Mouse (Mus musculus): ENCODE results near the gene Sgms1.

Sgms1 gene

GRCm38 (mm10) chr19:32213577-32213976 lies 175.9 kb downstream of the Sgms1 start:
- no peak for DNase-seq (ENCODE audit: extremely low read depth, low read depth)

- no peak for DNase-seq (ENCODE audit: extremely low read depth, low read depth)
Observed at GRCm38 (mm10) chr19:32211293-32211585, 178.3 kb downstream of the Sgms1 start.

- DNase-seq (ENCODE audit: extremely low read depth, low read depth) = no peak
Observed at GRCm38 (mm10) chr19:32210450-32211292, 178.8 kb downstream of the Sgms1 start.

GRCm38 (mm10) chr19:32210099-32210449 lies 179.4 kb downstream of the Sgms1 start:
- no peak for DNase-seq (ENCODE audit: extremely low read depth, low read depth)

DNA sequence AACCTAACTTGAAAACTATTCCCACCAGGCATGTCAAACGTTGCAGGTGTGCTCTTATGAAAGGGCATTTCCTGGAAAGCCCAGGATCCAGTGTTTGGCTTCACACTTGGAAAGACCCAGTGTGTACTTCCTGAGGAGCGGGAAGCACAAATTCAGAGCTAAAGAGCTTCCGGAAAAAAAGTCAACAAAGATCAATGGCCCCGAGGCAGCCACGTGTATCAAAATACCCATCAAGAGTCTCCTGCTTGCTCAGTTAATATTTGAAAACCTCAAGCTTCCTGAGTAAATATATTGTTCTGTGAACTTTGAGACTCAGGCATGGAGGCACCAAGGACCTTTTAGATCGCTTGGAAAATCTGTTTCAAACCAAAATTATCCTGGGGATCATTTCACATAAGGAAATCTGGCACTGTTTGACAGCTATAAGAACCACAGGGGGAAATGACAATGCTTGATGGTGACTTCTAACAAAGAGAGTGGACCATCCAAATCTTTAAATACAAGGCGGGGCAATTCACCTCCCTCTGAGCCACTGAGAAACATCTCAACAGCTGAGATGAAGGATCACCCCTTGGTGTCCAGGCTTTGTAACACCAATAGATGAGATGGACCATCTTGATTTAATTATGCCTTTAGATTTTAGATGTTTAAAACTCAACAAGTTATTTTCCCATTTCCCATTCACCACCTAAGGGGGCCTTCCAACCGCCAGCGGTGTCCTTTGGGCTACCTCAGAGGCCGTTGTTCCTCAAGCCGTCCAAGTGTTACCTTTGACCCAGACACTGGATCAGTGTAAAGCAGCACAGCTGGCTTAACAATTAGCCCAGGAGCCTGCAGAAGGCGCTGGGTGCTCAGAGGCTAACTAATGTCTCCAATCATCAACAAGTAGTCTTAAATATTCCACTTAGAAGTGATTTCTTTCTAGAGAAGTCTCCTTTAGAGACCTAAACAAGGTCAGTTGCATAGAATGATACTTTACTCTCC lies 187.1 kb downstream of the Sgms1 start:
- no peak for DNase-seq (ENCODE audit: extremely low read depth, low read depth)

- no peak for DNase-seq (ENCODE audit: extremely low read depth, low read depth)
Observed at GRCm38 (mm10) chr19:32199861-32200574, 189.5 kb downstream of the Sgms1 start.

DNA sequence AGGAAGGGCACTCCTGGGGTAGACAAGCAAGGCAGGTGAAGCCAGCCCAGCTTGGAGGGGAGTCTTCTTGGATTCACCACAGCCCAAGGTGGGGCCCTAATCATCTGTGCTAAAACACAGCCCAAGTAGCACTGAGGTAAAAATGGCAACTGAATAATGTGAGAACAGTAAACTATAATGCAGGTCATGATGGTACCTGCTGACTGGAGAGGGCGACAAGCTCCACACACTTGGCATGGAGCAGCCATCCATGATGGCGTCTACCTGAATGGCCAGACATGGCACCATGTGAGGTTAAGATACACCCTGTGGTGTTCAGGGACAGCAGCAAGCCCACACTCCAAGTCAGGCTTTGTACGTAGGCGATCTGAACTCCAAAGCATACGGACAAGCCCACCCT lies 190.4 kb downstream of the Sgms1 start:
- no peak for DNase-seq (ENCODE audit: extremely low read depth, low read depth)

DNA sequence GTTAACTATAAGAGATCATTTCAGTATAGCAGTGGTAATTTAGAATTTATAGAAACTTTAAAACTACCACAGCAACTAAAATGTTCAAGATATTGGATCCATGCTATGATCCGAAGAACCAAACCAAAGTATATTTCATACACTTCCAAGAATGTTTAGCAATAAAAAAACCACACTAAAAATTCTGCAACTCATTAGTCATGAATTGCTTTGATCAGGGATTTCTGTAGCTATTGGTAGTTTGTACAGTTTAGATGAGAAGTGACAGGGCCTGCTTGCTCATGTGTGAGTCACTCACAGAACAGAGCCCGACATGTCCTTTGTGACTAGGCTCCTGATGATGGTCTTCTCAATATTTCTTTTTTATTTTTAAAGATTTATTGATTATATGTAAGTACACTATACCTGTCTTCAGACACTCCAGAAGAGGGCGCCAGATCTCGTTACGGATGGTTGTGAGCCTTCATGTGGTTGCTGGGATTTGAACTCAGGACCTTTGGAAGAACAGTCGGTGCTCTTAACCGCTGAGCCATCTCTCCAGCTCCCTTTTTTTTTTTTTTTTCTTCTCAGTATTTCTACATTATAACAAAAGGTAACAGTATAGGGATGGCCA lies 190.9 kb downstream of the Sgms1 start:
- no peak for DNase-seq (ENCODE audit: extremely low read depth, low read depth)

DNA sequence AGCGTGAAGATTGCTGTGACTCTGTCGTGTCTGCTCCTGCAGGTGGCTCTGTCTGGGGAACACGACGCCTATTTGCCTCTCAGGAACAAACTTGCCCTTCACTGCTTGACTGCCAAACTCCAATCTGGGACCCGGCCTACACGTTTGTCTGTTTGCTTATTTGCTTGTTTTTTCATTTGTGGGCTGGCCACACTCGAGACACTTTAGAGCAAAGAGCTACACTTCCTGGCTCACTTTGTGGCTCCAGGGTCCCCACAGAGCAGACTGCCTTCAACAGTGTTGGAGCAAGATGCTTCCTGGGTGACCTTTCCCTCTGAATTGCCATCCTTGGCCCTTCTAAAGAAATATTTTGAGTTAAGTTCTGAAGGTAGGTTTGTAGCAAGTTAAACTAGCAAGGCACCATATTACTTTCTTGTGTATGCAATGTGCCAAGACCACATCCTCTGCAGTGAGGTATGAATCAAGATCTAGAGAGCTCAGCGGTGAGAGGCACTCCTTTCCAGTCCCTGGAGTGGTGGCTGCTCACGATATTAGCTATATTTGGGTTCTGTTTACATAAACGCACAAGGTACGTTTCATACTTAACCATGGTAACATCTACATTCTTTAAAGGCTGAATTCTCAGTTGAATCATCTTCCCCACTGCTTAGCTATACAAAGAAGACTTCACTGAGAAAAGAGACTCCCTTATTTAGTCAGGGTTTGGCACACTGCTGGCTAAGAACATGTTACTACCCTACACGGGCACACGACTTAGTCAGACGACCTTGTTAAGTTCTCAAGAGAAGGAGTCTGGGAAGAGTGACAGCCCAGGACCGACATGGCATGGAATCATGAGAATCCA lies 192.3 kb downstream of the Sgms1 start:
- DNase-seq (ENCODE audit: extremely low read depth, low read depth) = no peak

GRCm38 (mm10) chr19:32196222-32196621 lies 193.3 kb downstream of the Sgms1 start:
- no peak for DNase-seq (ENCODE audit: extremely low read depth, low read depth)

DNA sequence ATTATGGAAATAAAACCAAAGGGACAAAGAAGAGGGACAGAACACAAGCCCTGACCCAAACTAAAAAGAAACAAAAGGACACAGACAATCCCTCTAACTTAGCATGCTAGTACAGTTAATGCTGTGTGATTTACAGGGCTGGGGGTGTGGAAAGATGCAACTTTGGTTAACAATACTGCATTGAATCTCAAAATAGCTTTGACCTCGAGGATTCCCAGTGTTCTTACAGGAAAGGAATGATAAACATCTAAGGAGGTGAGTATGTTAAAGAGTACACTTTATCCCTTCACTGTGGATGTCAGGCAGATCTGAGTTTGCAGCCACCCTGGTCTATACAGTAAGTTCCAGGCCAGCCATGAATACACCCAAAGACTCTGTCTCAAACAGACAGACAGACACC lies 194.7 kb downstream of the Sgms1 start:
- DNase-seq (ENCODE audit: extremely low read depth, low read depth) = no peak

DNA sequence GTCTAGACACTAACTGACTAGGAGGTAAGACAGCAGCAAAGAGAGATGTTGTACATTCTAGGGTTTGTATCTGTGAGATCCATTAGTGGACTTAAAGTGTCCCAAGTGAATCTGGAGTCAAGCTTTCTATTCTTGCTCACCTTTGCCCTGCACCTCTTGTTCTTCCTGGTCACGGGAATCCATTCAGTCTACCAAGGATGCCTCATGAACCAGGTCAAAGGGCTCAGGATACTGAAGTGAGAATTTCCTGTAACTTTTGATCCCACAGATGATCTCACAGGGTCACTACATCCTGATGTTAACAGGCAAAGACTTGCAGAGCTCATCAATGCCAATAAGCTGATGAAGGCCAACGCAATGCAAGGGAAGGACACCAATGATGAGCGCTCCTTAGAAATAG lies 195.4 kb downstream of the Sgms1 start:
- no peak for DNase-seq (ENCODE audit: extremely low read depth, low read depth)

GRCm38 (mm10) chr19:32191596-32191995 lies 197.9 kb downstream of the Sgms1 start:
- DNase-seq (ENCODE audit: extremely low read depth, low read depth) = no peak

DNA sequence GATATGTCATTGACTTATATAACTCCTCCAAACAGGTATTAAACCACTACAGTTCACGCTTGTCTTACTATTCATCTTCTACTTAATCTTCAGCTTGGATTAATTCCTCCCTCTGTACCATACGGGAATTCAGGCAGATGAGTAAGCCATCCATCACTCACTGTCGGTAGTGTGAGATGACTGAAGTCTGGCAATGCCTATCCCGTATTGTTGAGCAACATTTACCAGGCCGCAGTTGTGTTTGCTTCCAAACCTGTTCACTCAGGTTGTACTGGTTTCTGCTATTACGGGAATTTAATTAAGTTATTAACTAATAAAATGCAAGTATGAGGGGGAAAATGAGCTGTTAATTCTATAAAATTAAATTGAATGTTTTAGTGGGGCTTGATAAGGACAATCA lies 199.6 kb downstream of the Sgms1 start:
- DNase-seq (ENCODE audit: extremely low read depth, low read depth) = no peak

DNA sequence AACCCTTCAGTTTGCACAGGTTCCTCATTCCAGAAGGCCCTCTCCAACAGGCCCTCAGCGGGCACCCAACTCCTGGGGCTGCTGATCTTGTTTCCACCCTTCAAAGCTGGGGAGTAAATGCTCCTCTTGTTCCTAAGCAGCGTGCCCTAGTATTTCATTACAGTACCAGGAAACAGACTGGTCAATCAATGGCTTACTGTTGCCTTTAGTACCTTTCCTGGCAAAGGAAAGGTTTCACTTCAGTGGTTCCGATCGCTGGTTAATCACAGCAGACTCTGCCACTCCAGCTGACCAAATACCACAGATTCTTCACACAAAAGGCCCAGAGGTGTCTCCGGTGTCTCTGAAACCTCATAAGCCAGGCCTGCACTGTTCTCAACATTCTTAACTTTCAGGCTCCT lies 200.5 kb downstream of the Sgms1 start:
- no peak for DNase-seq (ENCODE audit: extremely low read depth, low read depth)

GRCm38 (mm10) chr19:32186594-32187092 lies 202.9 kb downstream of the Sgms1 start:
- DNase-seq (ENCODE audit: extremely low read depth, low read depth) = no peak

- DNase-seq (ENCODE audit: extremely low read depth, low read depth) = no peak
Observed at GRCm38 (mm10) chr19:32183005-32183404, 206.5 kb downstream of the Sgms1 start.

- no peak for DNase-seq (ENCODE audit: extremely low read depth, low read depth)
Observed at GRCm38 (mm10) chr19:32182471-32182870, 207.0 kb downstream of the Sgms1 start.

- no peak for DNase-seq (ENCODE audit: extremely low read depth, low read depth)
Observed at GRCm38 (mm10) chr19:32181721-32182394, 207.7 kb downstream of the Sgms1 start.

Measured in MEL-GATA-1-ER (cell line).